Mouse (Mus musculus) stomach, embryonic 14.5 days (tissue): ENCODE measurements around the gene 5730522E02Rik. TPM values are rescaled to one million over a fixed set of nuclear protein-coding genes. Genes with fewer than 3 reads are reported as not detected.

Source experiments
- ATAC-seq: fragments of 200-750 bp; cut with Nextera tagmentation; 2 replicates; pipeline ENCODE4 v1.8.0; 2017; ENCODE audit warnings: low read depth, moderate TSS enrichment; ENCODE audit not compliant: insufficient number of reproducible peaks, insufficient read depth, low FRiP score
- H3K27ac ChIP-seq: fragments of 300-500 bp; sonication (generic); 2 replicates; pipeline ENCODE4 v1.5.1; 2014; ENCODE audit warnings: mild to moderate bottlenecking, low read length, moderate library complexity, mixed read lengths
- H3K27me3 ChIP-seq: fragments of 300-500 bp; sonication (generic); 2 replicates; pipeline ENCODE4 v1.6.1; 2014; ENCODE audit warnings: low read length, control low read depth, mixed read lengths; ENCODE audit not compliant: control insufficient read depth, insufficient read depth
- H3K36me3 ChIP-seq: fragments of 300-500 bp; sonication (generic); 2 replicates; pipeline ENCODE4 v1.6.1; 2014; ENCODE audit warnings: mild to moderate bottlenecking, control low read depth, low read length, moderate library complexity, mixed read lengths; ENCODE audit not compliant: control insufficient read depth, insufficient read depth
- H3K4me1 ChIP-seq: fragments of 300-500 bp; sonication (generic); 2 replicates; pipeline ENCODE4 v1.6.1; 2014; ENCODE audit warnings: low read length, control low read depth, mixed read lengths; ENCODE audit not compliant: control insufficient read depth, insufficient read depth
- H3K4me2 ChIP-seq: fragments of 300-500 bp; sonication (generic); replicated peaks from 2 replicates; pipeline ENCODE4 v1.6.1; 2014; ENCODE audit warnings: low read depth, low read length, control low read depth
- H3K4me3 ChIP-seq: fragments of 300-500 bp; sonication (generic); 2 replicates; pipeline ENCODE4 v1.5.1; 2014; ENCODE audit warnings: low read depth, low read length, control low read depth
- H3K9ac ChIP-seq: fragments of 300-500 bp; sonication (generic); replicated peaks from 2 replicates; pipeline ENCODE4 v1.6.1; 2014; ENCODE audit warnings: low read depth, mild to moderate bottlenecking, control low read depth, low read length, moderate library complexity, mixed read lengths
- H3K9me3 ChIP-seq: fragments of 300-500 bp; sonication (generic); 2 replicates; pipeline ENCODE4 v1.6.1; 2016; ENCODE audit warnings: low read depth, low read length, control low read depth; ENCODE audit not compliant: control insufficient read depth
- WGBS: fragments of 180-500 bp; shearing (Covaris S2); extraction: QIAGEN DNeasy Blood & Tissue Kit; methylation state at CpG from one replicate; pipeline ENCODE4 v1.1.7; 2014; 5-methylcytosine and 5-hydroxymethylcytosine counted together
- polyA plus RNA-seq: library from polyadenylated mRNA; unstranded; fragments of >200 nt; fragmentation: Nextera tagmentation; extraction: Ambion mirVana; gene quantifications from 2 replicates; pipeline ENCODE4 v1.2.1, GENCODE M21; 2014

5730522E02Rik gene
- polyA plus RNA-seq, 1 experiment from 2014 or later = 6.5 TPM

- Histone ChIP-seq H3K4me1 (no peaks in the 10 kb centered on the region), H3K36me3 (no peaks in the 10 kb centered on the region), H3K27me3 (no peaks in the 10 kb centered on the region), H3K4me3 (no peak overlapping the region), H3K4me2 (no peak overlapping the region), H3K9me3 (no peaks in the 10 kb centered on the region), H3K27ac (no peak overlapping the region), H3K9ac (no peak overlapping the region)
- WGBS = 55% methylated on average over 3 of the region's 3 CpGs
- ATAC-seq = no peak
Observed at GRCm38 (mm10) chr11:26159033-26159432, 51.5 kb downstream of the 5730522E02Rik start.

- H3K27me3 ChIP-seq = no peaks in the 10 kb centered on the region
- no peak overlapping the region for H3K9ac ChIP-seq
- no peak overlapping the region for H3K4me2 ChIP-seq
- H3K9me3 ChIP-seq = no peaks in the 10 kb centered on the region
- H3K4me1 ChIP-seq = no peaks in the 10 kb centered on the region
- no peaks in the 10 kb centered on the region for H3K36me3 ChIP-seq
- ATAC-seq = no peak
- WGBS = 80% methylated on average over 3 of the region's 3 CpGs
- H3K27ac ChIP-seq = no peak overlapping the region
- no peak overlapping the region for H3K4me3 ChIP-seq
Observed at GRCm38 (mm10) chr11:26140024-26140423, 70.5 kb downstream of the 5730522E02Rik start.

- no peak overlapping the region for H3K4me2 ChIP-seq
- H3K27ac ChIP-seq = no peak overlapping the region
- H3K9me3 ChIP-seq = no peaks in the 10 kb centered on the region
- H3K4me1 ChIP-seq = no peaks in the 10 kb centered on the region
- ATAC-seq = no peak
- H3K36me3 ChIP-seq = no peaks in the 10 kb centered on the region
- no peak overlapping the region for H3K9ac ChIP-seq
- no peaks in the 10 kb centered on the region for H3K27me3 ChIP-seq
- H3K4me3 ChIP-seq = no peak overlapping the region
- 81% methylated on average over 1 of the region's 1 CpGs for WGBS
Observed at GRCm38 (mm10) chr11:26138013-26138412, 72.5 kb downstream of the 5730522E02Rik start.

- Histone ChIP-seq H3K4me2 (no peak overlapping the region), H3K27me3 (no peaks in the 10 kb centered on the region), H3K9me3 (no peaks in the 10 kb centered on the region), H3K4me1 (no peaks in the 10 kb centered on the region), H3K9ac (no peak overlapping the region), H3K27ac (no peak overlapping the region), H3K4me3 (no peak overlapping the region), H3K36me3 (no peaks in the 10 kb centered on the region)
- 27% methylated on average over 11 of the region's 11 CpGs for WGBS
- no peak for ATAC-seq
Observed at GRCm38 (mm10) chr11:26130911-26131310, 79.7 kb downstream of the 5730522E02Rik start.

DNA sequence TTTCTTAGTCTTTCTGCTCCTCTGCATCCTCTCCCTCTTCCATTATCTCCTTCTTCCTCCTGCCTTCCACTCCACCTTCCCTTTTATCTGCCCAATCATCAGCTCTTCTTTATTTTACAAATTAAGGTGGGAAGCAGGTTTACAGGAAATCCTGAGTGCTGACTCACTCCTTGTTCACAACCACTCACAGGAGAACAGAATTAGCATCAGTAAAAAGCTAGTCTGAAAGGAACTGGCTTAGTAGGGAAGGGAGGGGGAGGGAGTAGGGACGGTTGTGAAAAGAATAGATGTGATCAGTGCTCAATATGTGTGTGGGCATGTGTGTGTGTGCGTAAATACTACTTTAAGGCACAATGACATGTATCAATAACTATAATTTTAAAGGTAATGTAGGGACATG is 81.5 kb downstream of the 5730522E02Rik start:
- 60% methylated on average over 2 of the region's 2 CpGs for WGBS
- ATAC-seq = no peak

DNA sequence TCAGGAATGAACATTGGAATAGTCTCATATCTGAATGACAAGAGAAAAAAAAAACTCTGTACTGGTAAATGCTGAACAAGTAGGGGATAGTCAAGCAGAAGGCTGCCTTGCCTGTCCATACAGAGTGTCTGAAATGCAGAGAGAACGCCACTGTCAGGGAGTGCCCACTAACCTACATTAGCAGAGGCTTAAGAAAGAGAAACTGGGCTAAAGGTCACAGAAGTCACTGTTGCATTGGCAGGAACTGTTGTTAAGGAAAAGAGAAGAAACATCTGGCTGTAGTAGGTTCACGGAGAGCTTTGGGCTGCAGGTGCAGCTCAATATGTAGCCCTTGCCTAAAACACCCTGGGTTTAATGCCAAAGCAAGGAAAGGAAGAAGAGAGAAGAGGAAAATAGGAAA is 82.2 kb downstream of the 5730522E02Rik start:
- no peak for ATAC-seq

More for the DNA sequence above, 81.5 kb downstream of the 5730522E02Rik start:
- no peaks in the 10 kb centered on the region for H3K4me1 ChIP-seq
- no peak overlapping the region for H3K4me2 ChIP-seq
- H3K9me3 ChIP-seq = no peaks in the 10 kb centered on the region
- no peak overlapping the region for H3K4me3 ChIP-seq
- no peaks in the 10 kb centered on the region for H3K36me3 ChIP-seq
- no peaks in the 10 kb centered on the region for H3K27me3 ChIP-seq
- H3K27ac ChIP-seq = no peak overlapping the region
- H3K9ac ChIP-seq = no peak overlapping the region

GRCm38 (mm10) chr11:26125923-26126322 is 84.6 kb downstream of the 5730522E02Rik start:
- H3K4me1 ChIP-seq = no peaks in the 10 kb centered on the region
- no peak overlapping the region for H3K4me3 ChIP-seq
- H3K4me2 ChIP-seq = no peak overlapping the region
- no peaks in the 10 kb centered on the region for H3K27me3 ChIP-seq
- no peak overlapping the region for H3K27ac ChIP-seq
- H3K9me3 ChIP-seq = no peaks in the 10 kb centered on the region
- no peak for ATAC-seq
- H3K36me3 ChIP-seq = no peaks in the 10 kb centered on the region
- no peak overlapping the region for H3K9ac ChIP-seq

More for the DNA sequence above, 82.2 kb downstream of the 5730522E02Rik start:
- WGBS = 39% methylated on average over 2 of the region's 2 CpGs
- no peak overlapping the region for H3K9ac ChIP-seq
- H3K27me3 ChIP-seq = no peaks in the 10 kb centered on the region
- no peak overlapping the region for H3K4me2 ChIP-seq
- no peak overlapping the region for H3K27ac ChIP-seq
- H3K4me3 ChIP-seq = no peak overlapping the region
- no peaks in the 10 kb centered on the region for H3K4me1 ChIP-seq
- no peaks in the 10 kb centered on the region for H3K9me3 ChIP-seq
- no peaks in the 10 kb centered on the region for H3K36me3 ChIP-seq

DNA sequence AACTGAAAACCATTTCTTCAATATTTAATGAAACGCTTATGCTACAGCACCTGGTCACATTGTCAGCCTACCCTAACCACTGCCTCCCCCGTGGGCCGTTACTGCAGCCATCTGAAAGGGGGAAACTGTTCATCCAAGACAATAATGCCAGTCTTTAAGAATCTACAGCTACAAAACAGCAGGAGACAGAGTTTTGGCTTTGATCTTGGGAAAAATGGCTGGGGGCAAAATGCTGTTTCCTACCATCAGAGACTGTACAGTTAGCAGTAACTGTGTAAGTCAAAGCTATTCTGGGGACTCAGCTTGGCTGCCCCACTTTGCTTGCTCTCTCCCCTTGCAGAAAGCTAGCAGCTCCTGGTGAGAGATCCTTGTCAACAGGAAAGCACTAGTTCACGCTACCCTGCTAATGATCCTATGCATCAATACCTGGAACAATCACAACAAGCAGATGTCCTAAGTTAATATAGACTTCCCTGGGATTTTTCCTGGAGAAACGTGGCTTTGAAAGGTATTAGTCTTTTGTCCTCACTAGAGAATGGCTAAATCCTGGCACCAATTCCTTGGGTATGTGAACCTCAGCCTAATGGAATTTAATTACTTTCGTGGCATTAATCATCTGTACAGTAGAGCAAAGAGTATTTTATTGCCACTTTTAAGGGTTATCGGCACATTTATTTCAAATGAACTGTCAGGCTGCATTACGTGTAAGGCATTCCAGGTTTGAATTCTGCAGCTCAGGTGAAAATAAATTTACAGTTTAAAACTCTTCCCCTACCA is 89.6 kb downstream of the 5730522E02Rik start:
- no peak for ATAC-seq
- H3K9ac ChIP-seq = no peak overlapping the region
- H3K4me2 ChIP-seq = no peak overlapping the region
- no peaks in the 10 kb centered on the region for H3K27me3 ChIP-seq
- H3K27ac ChIP-seq = no peak overlapping the region
- H3K4me3 ChIP-seq = no peak overlapping the region
- H3K9me3 ChIP-seq = no peaks in the 10 kb centered on the region
- H3K36me3 ChIP-seq = no peaks in the 10 kb centered on the region
- H3K4me1 ChIP-seq = no peaks in the 10 kb centered on the region
- 69% methylated on average over 8 of the region's 8 CpGs for WGBS

DNA sequence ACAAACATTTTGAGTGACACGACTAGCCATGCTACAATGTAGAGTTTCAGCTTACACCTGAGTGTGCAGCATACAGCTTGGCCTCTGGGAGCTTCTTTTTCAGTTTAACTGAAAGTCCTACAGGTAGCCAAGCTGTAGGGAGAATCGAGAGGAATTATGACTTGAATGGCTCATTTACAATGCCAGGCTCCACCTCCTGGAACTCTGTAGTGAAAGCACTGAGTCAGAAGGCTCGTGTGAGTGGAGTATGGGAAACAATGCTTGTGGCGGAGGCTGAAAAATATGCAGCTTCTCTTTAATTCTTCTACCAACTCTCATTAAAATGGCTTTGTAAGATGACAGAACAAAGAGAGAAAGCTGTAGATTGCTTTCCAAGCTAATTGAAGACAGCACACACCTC is 92.9 kb downstream of the 5730522E02Rik start:
- Histone ChIP-seq H3K9ac (no peak overlapping the region), H3K4me2 (no peak overlapping the region), H3K4me3 (no peak overlapping the region), H3K27ac (no peak overlapping the region), H3K27me3 (no peaks in the 10 kb centered on the region), H3K36me3 (no peaks in the 10 kb centered on the region), H3K9me3 (no peaks in the 10 kb centered on the region), H3K4me1 (no peaks in the 10 kb centered on the region)
- no peak for ATAC-seq
- WGBS = 63% methylated on average over 4 of the region's 4 CpGs
